In genomic region chr1:179877893-179878292, GRCm38 (mm10) we compare ENCODE assay signal across 26 mouse cellular contexts.
DNase-seq lines count a peak whose midpoint lies in the region; ATAC-seq and TF ChIP-seq lines count a peak whose summit lies in the region.
"Had no signal": no experiment of that assay in that cellular context is flagged by ENCODE, and none has a peak within 500 bp of the region (broad histone marks: within the 10 kb centered on the region; RNA-seq: fewer than 3 reads in every experiment).

No protein-coding gene starts in this region.

- no peak overlapping the region for H3K9ac ChIP-seq in midbrain, embryonic 11.5 days (ENCODE audit: low read length)
- H3K9ac ChIP-seq in midbrain, embryonic 16.5 days (ENCODE audit: low read depth, low read length) = no peak overlapping the region
- H3K9ac ChIP-seq: heart, embryonic 15.5 days; midbrain, embryonic 13.5 days; neural tube, embryonic 15.5 days; stomach, embryonic 15.5 days had no signal

- H3K4me1 ChIP-seq in midbrain, embryonic 11.5 days (ENCODE audit: control insufficient read depth, insufficient read depth, low read length) = no peaks in the 10 kb centered on the region
- no peaks in the 10 kb centered on the region for H3K4me1 ChIP-seq in midbrain, embryonic 16.5 days (ENCODE audit: control insufficient read depth, insufficient read depth, low read length)
- no peaks in the 10 kb centered on the region; the same call in 1 of the 2 replicates for H3K4me1 ChIP-seq in kidney, adult 2 months (ENCODE audit: control insufficient read depth, insufficient read depth, low read length)
- H3K4me1 ChIP-seq: heart, embryonic 15.5 days; midbrain, embryonic 13.5 days; stomach, embryonic 15.5 days had no signal

- no peaks in the 10 kb centered on the region for H3K36me3 ChIP-seq in midbrain, embryonic 11.5 days (ENCODE audit: control insufficient read depth, insufficient read depth, low read length)
- H3K36me3 ChIP-seq in midbrain, embryonic 16.5 days (ENCODE audit: control insufficient read depth, insufficient read depth, low read length) = no peaks in the 10 kb centered on the region
- no peaks in the 10 kb centered on the region for H3K36me3 ChIP-seq in kidney, adult 2 months (ENCODE audit: control insufficient read depth, insufficient read depth, low read length)
- H3K36me3 ChIP-seq: heart, embryonic 15.5 days; midbrain, embryonic 13.5 days; neural tube, embryonic 15.5 days; stomach, embryonic 15.5 days had no signal

- TF ChIP-seq CTCF in kidney, adult 2 months (conservative IDR thresholded peaks at IDR 0.05; ENCODE audit: insufficient read depth, insufficient read length, low read depth, low read length) = no peak

- H3K4me2 ChIP-seq in midbrain, embryonic 11.5 days = no peak overlapping the region
- H3K4me2 ChIP-seq in midbrain, embryonic 16.5 days (ENCODE audit: low read length) = no peak overlapping the region
- H3K4me2 ChIP-seq: heart, embryonic 15.5 days; midbrain, embryonic 13.5 days; neural tube, embryonic 15.5 days; stomach, embryonic 15.5 days had no signal

- H3K9me3 ChIP-seq in midbrain, embryonic 11.5 days (ENCODE audit: control insufficient read depth, low read length) = no peaks in the 10 kb centered on the region
- H3K9me3 ChIP-seq in midbrain, embryonic 16.5 days (replicated peaks; ENCODE audit: control insufficient read depth, low read length, poor library complexity, severe bottlenecking) = no peaks in the 10 kb centered on the region
- H3K9me3 ChIP-seq: heart, embryonic 15.5 days; midbrain, embryonic 13.5 days; neural tube, embryonic 15.5 days; stomach, embryonic 15.5 days had no signal

- no peaks in the 10 kb centered on the region for H3K27me3 ChIP-seq in midbrain, embryonic 11.5 days (ENCODE audit: control insufficient read depth, insufficient read depth, low read length)
- no peaks in the 10 kb centered on the region for H3K27me3 ChIP-seq in midbrain, embryonic 16.5 days (ENCODE audit: control insufficient read depth, insufficient read depth, low read depth, low read length)
- no peaks in the 10 kb centered on the region for H3K27me3 ChIP-seq in kidney, adult 2 months (replicated peaks; ENCODE audit: control insufficient read depth, insufficient read depth, low read length)
- H3K27me3 ChIP-seq: heart, embryonic 15.5 days; midbrain, embryonic 13.5 days; neural tube, embryonic 15.5 days; stomach, embryonic 15.5 days had no signal

- ATAC-seq in midbrain, embryonic 11.5 days (ENCODE audit: low FRiP score) = no peak
- ATAC-seq in midbrain, embryonic 16.5 days = no peak
- peak; percentile 67; the same call in 1 of the 2 replicates for ATAC-seq in megakaryocyte, adult 5-6 weeks (ENCODE audit: poor library complexity, severe bottlenecking)
- ATAC-seq: forebrain, embryonic 16.5 days; hindbrain, embryonic 16.5 days; midbrain, embryonic 13.5 days had no signal

- no peak overlapping the region for H3K27ac ChIP-seq in midbrain, embryonic 11.5 days (ENCODE audit: low read depth, low read length)
- H3K27ac ChIP-seq in midbrain, embryonic 16.5 days (ENCODE audit: low read length) = no peak overlapping the region
- no peak overlapping the region for H3K27ac ChIP-seq in kidney, adult 2 months (ENCODE audit: insufficient read depth, low read depth, low read length)
- H3K27ac ChIP-seq: heart, embryonic 15.5 days; midbrain, embryonic 13.5 days; neural tube, embryonic 15.5 days; stomach, embryonic 15.5 days had no signal

- intact Hi-C loops in gastrocnemius, postnatal 14 days (cut with DNase I; ENCODE audit: low total_unique reads) = no loop called here

- DNase-seq in layer of hippocampus, adult 11-12 months (ENCODE audit: low spot score) = peak; percentile 1
- no peak for DNase-seq in layer of hippocampus, postnatal 25 days (ENCODE audit: extremely low spot score in 1 of 2, low spot score in 1 of 2)
- peak; percentile 23 for DNase-seq in midbrain, embryonic 11.5 days (ENCODE audit: low spot score, missing footprints)
- DNase-seq in kidney, adult 2 months = no peak
- no peak for DNase-seq in gastrocnemius, postnatal 14 days
- DNase-seq: adrenal gland, postnatal 14 days; cerebellum, adult 11-12 months; cerebellum, adult 9-11 months; kidney, adult 18-20 months; kidney, postnatal 36 days; layer of hippocampus, postnatal 36 days; left cerebral cortex, postnatal 4 days; lung, postnatal 10 days; retina, postnatal 1 day; right cerebral cortex, postnatal 14 days; thymus, adult 18-20 months; thymus, postnatal 36 days had no signal

- TF ChIP-seq POLR2A in kidney, adult 2 months (IDR thresholded peaks at IDR 0.05; ENCODE audit: low read depth, low read length) = no peak

- WGBS in midbrain, embryonic 11.5 days = 84% methylated on average over 6 of the region's 6 CpGs
- WGBS in midbrain, embryonic 16.5 days = 88% methylated on average over 6 of the region's 6 CpGs
- WGBS in kidney, adult 2 months = 75% methylated on average over 6 of the region's 6 CpGs

- no peak overlapping the region for H3K4me3 ChIP-seq in midbrain, embryonic 11.5 days (ENCODE audit: low read depth, low read length)
- H3K4me3 ChIP-seq in midbrain, embryonic 16.5 days (ENCODE audit: low read depth, low read length) = no peak overlapping the region
- H3K4me3 ChIP-seq in kidney, adult 2 months (ENCODE audit: insufficient read depth, low read depth, low read length) = no peak overlapping the region
- H3K4me3 ChIP-seq: erythroblast, embryonic 14.5 days; heart, embryonic 15.5 days; midbrain, embryonic 13.5 days; neural tube, embryonic 15.5 days; stomach, embryonic 15.5 days had no signal

Comparison
In these comparisons a context has a peak if more than half of its experiments do, and no peak if none do; other contexts are left out.
1. DNase-seq: peak in layer of hippocampus, adult 11-12 months (single experiment) and midbrain, embryonic 11.5 days (single experiment); none in layer of hippocampus, postnatal 25 days (0 of 2), kidney, adult 2 months (single experiment) and gastrocnemius, postnatal 14 days (single experiment).